Mouse (Mus musculus): ENCODE results near the gene Dnah1. TPM values are rescaled to one million over a fixed set of nuclear protein-coding genes. Genes with fewer than 3 reads are reported as not detected.

The Dnah1 gene
- total and polyA plus RNA-seq, 2 experiments: under 0.01 to 0.04 TPM

DNA sequence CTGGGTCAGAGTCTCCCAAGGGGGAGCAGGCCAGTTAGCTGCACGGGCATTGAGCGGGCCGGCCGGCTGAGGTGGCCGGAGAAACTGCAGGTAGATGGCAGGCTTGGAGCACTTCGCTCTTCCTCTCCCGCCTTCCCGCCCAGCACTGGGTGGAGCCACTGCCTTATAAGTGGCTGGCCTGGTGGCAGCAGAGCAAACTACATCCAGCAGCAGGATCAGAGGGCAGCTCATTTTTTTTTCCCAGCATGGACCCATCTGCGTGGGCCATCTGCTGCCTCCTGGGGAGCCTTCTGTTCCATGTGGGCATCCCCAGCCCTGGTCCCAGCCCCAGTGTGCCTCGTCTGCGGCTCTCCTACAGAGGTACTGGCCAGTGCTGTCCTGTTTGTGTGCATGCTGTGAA is 106.0 kb downstream of the Dnah1 start, which contains the start of gene Sema3g:
Gene Sema3g, plus strand, starts transcription at position 195 of the 400 bp plus-strand sequence.
- Histone ChIP-seq H3K4me3 (ENCODE audit: insufficient read depth, low read depth, low read length) (no peak within 1 kb of the TSS), H3K36me3 (ENCODE audit: control insufficient read depth, insufficient read depth, low read length) (no peaks in the 10 kb centered on the region), H3K27me3 (ENCODE audit: control insufficient read depth, insufficient read depth, low read length) (no peaks in the 10 kb centered on the region), H3K27ac (replicated peaks; ENCODE audit: insufficient read depth, low read depth, low read length) (no peak within 1 kb of the TSS), H3K9ac (ENCODE audit: low read depth, low read length) (no peak within 1 kb of the TSS), H3K4me1 (ENCODE audit: control insufficient read depth, insufficient read depth, low read length) (no peaks in the 10 kb centered on the region), H3K79me2 (ENCODE audit: control insufficient read depth, insufficient read depth, low read length) (no peaks in the 10 kb centered on the region)
- peak; percentile 58 for TF ChIP-seq CTCF (IDR thresholded peaks at IDR 0.05; ENCODE audit: low read depth, low read length)
- TF ChIP-seq POLR2A (IDR thresholded peaks at IDR 0.05; ENCODE audit: extremely low read depth, insufficient read depth, low read length): no peak
- 13% methylated on average over 11 of the region's 11 CpGs for WGBS
- DNase-seq (ENCODE audit: extremely low read depth, low read depth, low spot score): peak; percentile 31

DNA sequence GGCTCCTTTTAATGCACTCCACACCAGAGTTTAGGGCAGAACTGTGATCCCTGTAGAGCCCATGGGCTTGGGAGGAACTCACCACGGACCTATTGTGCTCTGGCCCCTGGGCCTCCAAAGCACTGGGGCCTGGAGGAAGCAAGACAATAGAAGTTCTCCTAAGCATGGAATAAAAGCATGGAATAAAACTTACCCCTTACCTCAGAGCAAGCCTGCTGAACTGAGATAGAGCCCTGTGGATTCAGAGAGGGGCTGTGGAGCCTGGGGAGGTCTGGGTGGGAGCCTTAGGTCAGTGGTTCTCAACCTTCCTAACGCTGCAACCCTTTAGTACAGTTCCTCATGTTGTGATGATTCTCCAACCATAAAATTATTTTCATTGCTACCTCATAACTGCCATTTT is 106.8 kb downstream of the Dnah1 start, which contains the start of gene Nisch:
Gene Nisch, minus strand, starts transcription at position 101 of the 400 bp plus-strand sequence.
- TF ChIP-seq POLR2A (IDR thresholded peaks at IDR 0.05; ENCODE audit: extremely low read depth, insufficient read depth, low read length) (no peak), CTCF (IDR thresholded peaks at IDR 0.05; ENCODE audit: low read depth, low read length) (no peak)
- Histone ChIP-seq H3K4me1 (ENCODE audit: control insufficient read depth, insufficient read depth, low read length) (no peaks in the 10 kb centered on the region), H3K27me3 (ENCODE audit: control insufficient read depth, insufficient read depth, low read length) (no peaks in the 10 kb centered on the region), H3K79me2 (ENCODE audit: control insufficient read depth, insufficient read depth, low read length) (no peaks in the 10 kb centered on the region), H3K9ac (ENCODE audit: low read depth, low read length) (no peak within 1 kb of the TSS), H3K36me3 (ENCODE audit: control insufficient read depth, insufficient read depth, low read length) (no peaks in the 10 kb centered on the region), H3K4me3 (ENCODE audit: insufficient read depth, low read depth, low read length) (no peak within 1 kb of the TSS), H3K27ac (replicated peaks; ENCODE audit: insufficient read depth, low read depth, low read length) (no peak within 1 kb of the TSS)
- 84% methylated on average over 2 of the region's 2 CpGs for WGBS
- DNase-seq (ENCODE audit: extremely low read depth, low read depth, low spot score): no peak

DNA sequence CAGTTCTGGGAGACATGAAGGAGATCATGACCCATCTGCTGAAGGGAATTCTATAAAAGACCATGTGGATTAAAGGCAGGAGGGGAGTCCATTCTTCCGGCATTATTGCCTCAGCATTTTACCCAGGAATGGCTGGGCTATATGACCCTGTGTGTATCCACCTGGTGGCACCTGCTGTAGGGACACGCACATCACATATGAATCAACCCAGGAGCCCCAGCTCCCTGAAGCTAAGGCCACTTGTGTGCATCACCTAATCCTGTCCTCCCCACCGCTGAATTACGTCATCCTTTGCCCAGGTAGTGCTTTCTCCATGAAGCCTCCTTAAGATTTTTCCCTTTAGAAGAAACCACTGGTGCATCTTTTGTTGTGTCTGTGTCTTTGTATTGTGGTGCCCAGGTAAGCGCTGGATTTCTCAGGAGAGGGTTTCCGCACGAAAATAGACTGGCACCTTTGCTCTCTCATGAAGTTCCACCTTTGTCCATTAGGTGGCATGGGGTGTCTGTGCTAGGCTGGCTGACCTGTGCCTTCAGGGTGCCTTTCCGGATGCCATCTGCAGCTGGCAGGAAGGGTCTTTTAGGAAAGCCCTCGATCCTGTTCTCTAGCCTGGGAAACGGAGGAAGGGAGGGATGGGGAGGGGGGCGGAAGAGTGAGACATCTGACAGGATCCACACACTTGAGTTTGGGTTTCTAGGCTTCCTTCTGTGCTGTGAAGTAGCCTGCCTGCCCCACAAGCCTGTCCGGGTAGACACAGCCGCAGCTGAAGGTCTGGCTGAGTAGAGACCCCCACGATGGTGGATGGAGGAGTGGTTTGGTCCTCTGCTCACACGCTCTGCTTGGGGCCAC is 108.3 kb downstream of the Dnah1 start:
- H3K36me3 ChIP-seq (ENCODE audit: control insufficient read depth, insufficient read depth, low read length): no peaks in the 10 kb centered on the region
- peak; percentile 91 for TF ChIP-seq CTCF (IDR thresholded peaks at IDR 0.05; ENCODE audit: low read depth, low read length)
- no peak for TF ChIP-seq POLR2A (IDR thresholded peaks at IDR 0.05; ENCODE audit: extremely low read depth, insufficient read depth, low read length)
- no peak overlapping the region for H3K27ac ChIP-seq (replicated peaks; ENCODE audit: insufficient read depth, low read depth, low read length)
- H3K27me3 ChIP-seq (ENCODE audit: control insufficient read depth, insufficient read depth, low read length): no peaks in the 10 kb centered on the region
- peak; percentile 40 for DNase-seq (ENCODE audit: extremely low read depth, low read depth, low spot score)
- no peak overlapping the region for H3K4me3 ChIP-seq (ENCODE audit: insufficient read depth, low read depth, low read length)
- no peaks in the 10 kb centered on the region for H3K4me1 ChIP-seq (ENCODE audit: control insufficient read depth, insufficient read depth, low read length)
- 38% methylated on average over 15 of the region's 15 CpGs for WGBS
- H3K9ac ChIP-seq (ENCODE audit: low read depth, low read length): no peak overlapping the region
- no peaks in the 10 kb centered on the region for H3K79me2 ChIP-seq (ENCODE audit: control insufficient read depth, insufficient read depth, low read length)

DNA sequence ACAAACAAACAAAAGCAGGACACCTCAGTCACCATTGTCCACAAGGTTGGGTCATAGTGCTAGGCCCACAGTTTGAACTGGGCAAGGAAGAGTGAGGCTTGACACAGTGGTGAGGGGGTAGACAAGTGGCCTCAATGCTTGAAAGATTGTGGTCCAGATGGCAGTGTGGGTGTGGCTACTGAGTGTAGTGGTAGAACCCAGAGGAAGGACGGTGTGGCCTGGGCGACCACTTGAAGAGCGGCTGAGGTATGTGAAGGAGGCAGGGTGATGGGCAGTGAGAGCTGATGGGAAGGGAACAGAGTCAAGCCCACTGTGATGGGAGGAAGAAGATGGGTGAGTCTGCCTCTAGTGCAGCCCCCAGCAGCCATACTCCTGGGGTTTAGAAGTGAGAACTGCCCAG is 109.0 kb downstream of the Dnah1 start:
- no peak for TF ChIP-seq POLR2A (IDR thresholded peaks at IDR 0.05; ENCODE audit: extremely low read depth, insufficient read depth, low read length)
- no peak for TF ChIP-seq CTCF (IDR thresholded peaks at IDR 0.05; ENCODE audit: low read depth, low read length)
- Histone ChIP-seq H3K36me3 (ENCODE audit: control insufficient read depth, insufficient read depth, low read length) (no peaks in the 10 kb centered on the region), H3K4me3 (ENCODE audit: insufficient read depth, low read depth, low read length) (no peak overlapping the region), H3K27me3 (ENCODE audit: control insufficient read depth, insufficient read depth, low read length) (no peaks in the 10 kb centered on the region), H3K27ac (replicated peaks; ENCODE audit: insufficient read depth, low read depth, low read length) (no peak overlapping the region), H3K79me2 (ENCODE audit: control insufficient read depth, insufficient read depth, low read length) (no peaks in the 10 kb centered on the region), H3K4me1 (ENCODE audit: control insufficient read depth, insufficient read depth, low read length) (no peaks in the 10 kb centered on the region), H3K9ac (ENCODE audit: low read depth, low read length) (no peak overlapping the region)
- DNase-seq (ENCODE audit: extremely low read depth, low read depth, low spot score): no peak
- WGBS: 90% methylated on average over 3 of the region's 3 CpGs

DNA sequence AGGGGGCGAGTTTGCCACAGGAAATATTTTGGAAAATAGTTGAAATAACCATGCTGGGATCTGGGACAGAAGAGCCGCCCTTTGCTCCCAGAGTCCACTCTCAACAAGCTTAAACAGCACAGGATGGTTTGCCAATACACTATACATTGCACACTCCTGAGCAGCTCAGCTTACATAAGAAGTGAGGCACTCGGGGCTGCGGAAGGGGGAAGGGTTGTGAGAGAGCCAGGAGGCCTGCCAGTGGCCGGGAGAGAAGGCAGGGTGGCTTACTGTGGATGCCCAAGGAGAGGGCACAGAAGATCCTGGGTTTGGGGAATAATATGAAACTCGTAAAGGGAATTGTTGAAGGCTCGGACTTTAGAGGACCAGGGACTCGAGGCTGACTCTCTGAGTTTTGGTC is 109.8 kb downstream of the Dnah1 start:
- no peaks in the 10 kb centered on the region for H3K79me2 ChIP-seq (ENCODE audit: control insufficient read depth, insufficient read depth, low read length)
- no peak overlapping the region for H3K9ac ChIP-seq (ENCODE audit: low read depth, low read length)
- no peak for TF ChIP-seq CTCF (IDR thresholded peaks at IDR 0.05; ENCODE audit: low read depth, low read length)
- no peak for TF ChIP-seq POLR2A (IDR thresholded peaks at IDR 0.05; ENCODE audit: extremely low read depth, insufficient read depth, low read length)
- no peaks in the 10 kb centered on the region for H3K36me3 ChIP-seq (ENCODE audit: control insufficient read depth, insufficient read depth, low read length)
- H3K27me3 ChIP-seq (ENCODE audit: control insufficient read depth, insufficient read depth, low read length): no peaks in the 10 kb centered on the region
- H3K27ac ChIP-seq (replicated peaks; ENCODE audit: insufficient read depth, low read depth, low read length): no peak overlapping the region
- 52% methylated on average over 8 of the region's 8 CpGs for WGBS
- no peak overlapping the region for H3K4me3 ChIP-seq (ENCODE audit: insufficient read depth, low read depth, low read length)
- no peaks in the 10 kb centered on the region for H3K4me1 ChIP-seq (ENCODE audit: control insufficient read depth, insufficient read depth, low read length)
- no peak for DNase-seq (ENCODE audit: extremely low read depth, low read depth, low spot score)

DNA sequence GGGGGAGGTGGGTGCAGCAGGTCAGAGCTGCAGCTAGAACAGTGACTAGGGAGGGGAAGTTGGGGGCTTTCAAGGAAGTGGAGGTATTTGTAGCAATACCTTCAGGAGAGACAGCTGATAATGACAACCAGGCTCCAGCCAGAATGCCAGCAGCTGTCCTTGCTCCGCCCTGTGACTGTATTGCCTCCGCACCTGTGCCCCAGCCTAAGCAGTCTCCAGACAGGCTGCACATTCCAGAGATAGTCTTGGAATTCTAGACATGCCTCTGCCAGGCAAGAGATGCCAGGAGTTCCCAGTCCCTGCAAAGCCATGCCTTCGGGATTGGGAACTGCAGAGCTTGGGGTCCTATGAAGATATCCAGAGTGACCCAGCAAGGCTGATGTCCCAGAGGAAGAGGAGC is 111.2 kb downstream of the Dnah1 start:
- 88% methylated on average over 3 of the region's 3 CpGs for WGBS

More for the DNA sequence above, 111.2 kb downstream of the Dnah1 start:
- no peak for TF ChIP-seq CTCF (IDR thresholded peaks at IDR 0.05; ENCODE audit: low read depth, low read length)
- TF ChIP-seq POLR2A (IDR thresholded peaks at IDR 0.05; ENCODE audit: extremely low read depth, insufficient read depth, low read length): no peak
- H3K27me3 ChIP-seq (ENCODE audit: control insufficient read depth, insufficient read depth, low read length): no peaks in the 10 kb centered on the region
- H3K4me1 ChIP-seq (ENCODE audit: control insufficient read depth, insufficient read depth, low read length): no peaks in the 10 kb centered on the region
- H3K79me2 ChIP-seq (ENCODE audit: control insufficient read depth, insufficient read depth, low read length): no peaks in the 10 kb centered on the region
- H3K4me3 ChIP-seq (ENCODE audit: insufficient read depth, low read depth, low read length): no peak overlapping the region
- no peaks in the 10 kb centered on the region for H3K36me3 ChIP-seq (ENCODE audit: control insufficient read depth, insufficient read depth, low read length)
- DNase-seq (ENCODE audit: extremely low read depth, low read depth, low spot score): no peak
- no peak overlapping the region for H3K27ac ChIP-seq (replicated peaks; ENCODE audit: insufficient read depth, low read depth, low read length)
- no peak overlapping the region for H3K9ac ChIP-seq (ENCODE audit: low read depth, low read length)
